Mouse (Mus musculus) bone marrow macrophage, adult 2 months (primary cell): ENCODE results near the gene AL731706.2. TPM values are rescaled to one million over a fixed set of nuclear protein-coding genes. Genes with fewer than 3 reads are reported as not detected.

Source experiments
- H3K27ac ChIP-seq: 2 replicates; pipeline ENCODE4 v1.5.1; 2012; ENCODE audit warnings: low read depth, low read length; ENCODE audit not compliant: insufficient read depth
- H3K4me1 ChIP-seq: 2 replicates; pipeline ENCODE4 v1.6.1; 2012; ENCODE audit warnings: low read length; ENCODE audit not compliant: control insufficient read depth, insufficient read depth
- H3K4me3 ChIP-seq: 2 replicates; pipeline ENCODE4 v1.5.1; 2012; ENCODE audit warnings: mild to moderate bottlenecking, low read length, moderate library complexity; ENCODE audit not compliant: insufficient read depth
- CTCF ChIP-seq: IDR thresholded peaks from 2 replicates; pipeline ENCODE4 v1.5.1; 2012; ENCODE audit warnings: low read depth, mild to moderate bottlenecking, low read length, moderate library complexity
- POLR2A ChIP-seq: IDR thresholded peaks from 2 replicates; pipeline ENCODE4 v1.6.1; 2012; ENCODE audit warnings: mild to moderate bottlenecking, low read depth, low read length, borderline replicate concordance
- polyA plus RNA-seq: library from polyadenylated mRNA; stranded (reverse); fragments of >200 nt; gene quantifications from 2 replicates; pipeline ENCODE4 v1.2.4, GENCODE M21; 2012; ENCODE audit not compliant: missing spikeins, insufficient read depth, insufficient read length

AL731706.2 gene
- 3.8 TPM in 1 of 2 replicates, not detected in the other for polyA plus RNA-seq

DNA sequence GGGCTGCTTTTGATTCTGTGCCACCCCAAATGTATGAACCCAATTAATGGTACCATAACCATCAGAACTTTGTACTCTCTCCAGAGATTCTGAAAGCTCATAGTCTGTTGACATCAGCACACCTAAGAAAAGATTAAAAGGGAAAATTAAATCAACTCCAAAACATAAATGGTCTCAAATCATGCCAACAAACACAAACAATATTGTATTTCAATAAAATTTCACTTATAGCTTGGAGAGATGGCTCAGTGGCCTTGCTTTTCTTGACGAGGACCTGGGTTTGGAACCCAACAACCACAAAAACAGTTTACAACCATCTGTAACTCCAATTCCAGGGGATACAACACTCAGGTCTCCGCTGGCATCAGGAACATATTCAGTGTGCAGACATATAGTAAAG lies at the start of gene AL731706.2:
Gene AL731706.2 (minus strand): TSS at position 101 of the 400 bp plus-strand sequence.
- H3K4me1 ChIP-seq, result peaks cover 7% of the 10 kb centered on the region; the same call in 1 of the 2 replicates
- no peak within 1 kb of the TSS for H3K4me3 ChIP-seq
- no peak for TF ChIP-seq CTCF
- TF ChIP-seq POLR2A, result no peak
- no peak within 1 kb of the TSS for H3K27ac ChIP-seq

- H3K4me3 ChIP-seq, result peak overlapping the region; percentile 13
Observed at GRCm38 (mm10) chr2:136921003-136921408, 35.5 kb upstream of the AL731706.2 start.

DNA sequence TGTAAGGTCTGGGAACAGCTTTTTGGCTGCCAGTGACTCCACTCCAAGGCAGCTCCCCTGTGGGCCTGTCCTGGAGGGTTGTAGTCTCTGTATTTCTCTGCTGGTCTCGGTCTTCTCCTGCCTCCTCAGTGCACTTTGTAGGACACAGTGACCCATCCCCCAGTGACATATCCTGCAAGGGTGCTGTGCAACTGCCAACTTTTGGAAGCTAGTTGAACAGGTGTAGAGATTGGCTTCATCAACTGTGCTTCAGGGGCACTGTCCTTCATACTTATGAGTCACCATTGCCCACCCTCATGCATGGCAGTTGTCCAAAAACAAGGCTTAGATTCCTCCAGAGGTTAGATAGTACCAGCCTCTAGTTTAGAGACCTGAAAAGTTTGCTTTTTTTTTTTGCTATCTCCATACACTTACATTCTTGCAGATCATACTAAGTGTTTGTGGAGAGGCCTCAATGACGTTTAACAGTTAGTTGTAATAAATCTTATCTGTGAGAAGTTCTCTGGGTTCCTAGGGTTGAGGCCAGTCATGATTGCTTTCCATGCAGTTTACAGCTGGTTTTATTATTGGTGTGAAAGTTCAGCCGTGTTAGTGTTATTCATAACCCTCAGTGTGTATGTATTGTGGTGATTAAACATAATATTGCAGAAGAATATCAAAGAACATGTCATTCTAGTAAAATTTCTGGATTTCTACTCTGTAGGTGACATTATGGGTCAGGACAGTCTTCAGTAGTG lies 34.9 kb upstream of the AL731706.2 start:
- Histone ChIP-seq H3K27ac (peak overlapping the region; percentile 50), H3K4me3 (no peak overlapping the region), H3K4me1 (peaks cover 36% of the 10 kb centered on the region)
- TF ChIP-seq CTCF, result no peak
- TF ChIP-seq POLR2A, result no peak

More at GRCm38 (mm10) chr2:136921003-136921408, 35.5 kb upstream of the AL731706.2 start:
- Histone ChIP-seq H3K4me1 (peaks cover 32% of the 10 kb centered on the region), H3K27ac (peak overlapping the region; percentile 50)
- TF ChIP-seq CTCF (no peak), POLR2A (no peak)

- H3K4me3 ChIP-seq, result no peak overlapping the region
- TF ChIP-seq POLR2A (no peak), CTCF (no peak)
- peak overlapping the region; percentile 50 for H3K27ac ChIP-seq
- H3K4me1 ChIP-seq, result peaks cover 41% of the 10 kb centered on the region
Observed at GRCm38 (mm10) chr2:136919433-136919832, 34.0 kb upstream of the AL731706.2 start.

DNA sequence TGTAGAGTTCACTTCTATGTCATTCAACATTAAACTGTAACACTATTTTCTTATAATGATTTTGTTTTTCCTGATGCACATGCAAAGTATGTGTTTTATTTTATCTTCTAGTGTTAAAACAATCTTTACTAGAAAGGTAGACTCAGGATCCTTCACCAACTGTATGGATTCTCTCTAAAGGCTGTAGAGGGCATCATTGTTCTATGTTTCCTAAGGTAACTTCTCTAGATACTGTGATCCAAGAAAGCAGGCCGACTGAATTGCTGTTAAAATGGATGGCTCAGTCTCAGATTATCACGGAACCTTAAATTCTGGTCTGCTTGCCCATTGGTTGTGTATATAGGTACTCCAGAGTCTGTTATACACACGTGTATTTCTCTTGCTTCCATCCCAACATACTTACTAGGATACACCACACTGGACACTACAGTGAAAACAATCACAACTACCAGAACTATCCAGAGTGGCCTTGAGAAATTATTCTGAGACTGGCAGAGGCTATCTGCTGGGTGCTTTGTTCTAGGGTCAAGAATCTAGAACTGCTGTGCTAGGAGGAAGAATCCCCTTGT lies 28.9 kb upstream of the AL731706.2 start:
- no peak overlapping the region for H3K4me3 ChIP-seq

DNA sequence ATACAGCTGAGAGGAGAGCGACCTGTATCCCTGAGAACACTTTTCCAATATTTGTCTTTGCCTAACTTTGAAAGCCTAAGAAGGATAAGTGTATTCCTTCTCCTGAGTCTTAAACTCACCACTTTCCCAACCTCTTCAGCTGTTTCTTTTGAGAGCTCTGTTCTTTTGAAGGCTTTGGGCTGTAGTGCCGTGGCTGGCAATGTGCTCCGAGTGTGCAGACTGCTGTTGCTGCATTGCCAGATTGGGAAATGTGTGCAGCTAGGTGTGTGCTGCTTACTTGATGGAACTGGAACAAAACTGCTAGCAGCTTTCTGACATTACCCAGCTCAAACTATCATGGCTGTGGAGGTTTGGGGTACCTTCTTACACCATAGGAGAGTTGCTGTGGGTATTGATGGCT lies 27.5 kb upstream of the AL731706.2 start:
- no peak for TF ChIP-seq POLR2A
- peaks cover 32% of the 10 kb centered on the region for H3K4me1 ChIP-seq
- no peak overlapping the region for H3K27ac ChIP-seq
- H3K4me3 ChIP-seq, result no peak overlapping the region

More for the DNA sequence above, 28.9 kb upstream of the AL731706.2 start:
- no peak for TF ChIP-seq CTCF
- no peak for TF ChIP-seq POLR2A
- H3K4me1 ChIP-seq, result peaks cover 38% of the 10 kb centered on the region
- H3K27ac ChIP-seq, result peak overlapping the region; percentile 76

DNA sequence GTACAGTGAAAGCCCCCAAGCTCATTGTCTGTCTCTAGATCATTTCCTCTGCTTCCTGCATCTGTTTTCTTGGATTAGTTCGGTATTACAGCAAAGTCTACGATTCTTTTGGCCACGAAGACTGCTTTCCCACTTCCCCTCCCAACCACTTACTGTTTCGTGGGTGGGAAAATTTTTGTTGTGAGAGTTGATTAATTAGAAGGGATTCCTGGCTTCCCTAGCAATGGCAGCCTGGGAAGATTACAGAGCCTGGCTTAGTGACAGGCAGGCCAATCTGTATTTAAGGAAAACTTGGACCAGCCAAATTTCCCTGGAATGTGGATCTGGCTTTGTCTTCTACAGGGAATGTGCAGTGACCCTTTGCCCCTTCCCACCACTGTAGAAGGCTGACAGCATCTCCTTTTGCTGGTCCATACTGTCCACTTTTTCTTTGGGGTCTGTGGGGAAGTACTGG lies 26.5 kb upstream of the AL731706.2 start:
- no peak overlapping the region for H3K27ac ChIP-seq
- TF ChIP-seq POLR2A (no peak), CTCF (no peak)
- no peak overlapping the region for H3K4me3 ChIP-seq
- H3K4me1 ChIP-seq, result peaks cover 33% of the 10 kb centered on the region

DNA sequence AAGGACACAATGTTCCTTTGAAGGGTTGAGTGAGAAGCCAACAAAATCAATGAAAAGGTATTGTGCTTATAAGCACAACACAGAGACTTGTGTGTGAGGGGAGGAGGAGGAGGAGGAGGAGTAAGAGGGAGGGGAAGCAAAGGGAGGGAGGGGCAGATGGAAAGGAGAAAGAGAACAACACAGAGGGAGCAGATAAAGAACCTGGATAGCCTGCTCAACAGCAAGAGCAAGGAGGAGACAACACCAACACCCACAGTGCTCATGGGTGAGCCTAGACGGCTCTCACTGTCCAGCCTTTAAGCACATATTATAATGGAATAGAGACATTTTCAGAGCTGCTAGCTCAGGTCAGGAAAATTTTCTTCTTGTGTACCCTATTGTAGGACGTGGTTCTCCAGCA lies 23.8 kb upstream of the AL731706.2 start:
- Histone ChIP-seq H3K4me3 (no peak overlapping the region), H3K27ac (no peak overlapping the region), H3K4me1 (peaks cover 16% of the 10 kb centered on the region)
- no peak for TF ChIP-seq CTCF
- no peak for TF ChIP-seq POLR2A

DNA sequence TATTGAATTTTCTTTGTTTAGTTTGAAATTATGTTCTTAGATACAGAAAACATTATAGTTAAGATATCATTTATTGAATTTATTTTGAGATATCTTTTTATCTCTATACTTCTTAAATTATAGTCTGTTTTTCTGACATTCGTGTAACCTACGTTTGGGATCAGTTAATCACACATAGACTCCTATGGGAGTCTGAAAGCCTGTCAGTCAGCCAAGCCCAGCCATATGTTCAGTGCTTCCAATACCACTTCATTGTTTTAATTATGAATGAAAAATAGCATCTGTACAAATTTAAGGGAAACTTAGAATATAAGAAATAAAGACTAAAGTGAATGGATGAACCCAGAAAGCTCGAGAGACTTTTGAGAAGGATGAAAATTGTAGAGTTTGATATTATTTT lies 23.1 kb upstream of the AL731706.2 start:
- TF ChIP-seq CTCF, result no peak
- TF ChIP-seq POLR2A, result no peak
- peaks cover 19% of the 10 kb centered on the region for H3K4me1 ChIP-seq
- no peak overlapping the region for H3K4me3 ChIP-seq
- H3K27ac ChIP-seq, result no peak overlapping the region

- Histone ChIP-seq H3K4me3 (no peak overlapping the region), H3K27ac (no peak overlapping the region), H3K4me1 (peaks cover 9% of the 10 kb centered on the region)
- TF ChIP-seq CTCF, result no peak
- no peak for TF ChIP-seq POLR2A
Observed at GRCm38 (mm10) chr2:136896131-136896530, 10.7 kb upstream of the AL731706.2 start.
